Comparison of ENCODE assay signal across 9 mouse cellular contexts in genomic region chr10:99393523-99393922, GRCm38 (mm10).
DNase-seq lines count a peak whose midpoint lies in the region; ATAC-seq and TF ChIP-seq lines count a peak whose summit lies in the region.
"Had no signal": no experiment of that assay in that cellular context is flagged by ENCODE, and none has a peak within 500 bp of the region (broad histone marks: within the 10 kb centered on the region; RNA-seq: fewer than 3 reads in every experiment).

No protein-coding gene starts in this region.

- no peak overlapping the region for H3K4me3 ChIP-seq in lung, embryonic 14.5 days (ENCODE audit: low read depth, low read length)
- no peak overlapping the region for H3K4me3 ChIP-seq in lung, postnatal 0 days (ENCODE audit: low read depth, low read length)
- no peak overlapping the region for H3K4me3 ChIP-seq in embryonic facial prominence, embryonic 14.5 days (ENCODE audit: low read depth, low read length)
- H3K4me3 ChIP-seq in midbrain, embryonic 15.5 days = no peak overlapping the region

- H3K4me2 ChIP-seq in lung, embryonic 14.5 days = 0 out of 2 replicates have a peak overlapping the region, but pooled peaks have one; percentile 12
- H3K4me2 ChIP-seq in lung, postnatal 0 days (replicated peaks; ENCODE audit: low read depth, low read length) = no peak overlapping the region
- H3K4me2 ChIP-seq in embryonic facial prominence, embryonic 14.5 days (ENCODE audit: low read depth, low read length) = peak overlapping the region; percentile 33; the same call in 1 of the 2 replicates
- no peak overlapping the region for H3K4me2 ChIP-seq in midbrain, embryonic 15.5 days

- peak; percentile 44 for DNase-seq in lung, embryonic 14.5 days
- DNase-seq in lung, postnatal 0 days (ENCODE audit: low spot score) = no peak
- peak; percentile 82 for DNase-seq in embryonic facial prominence, embryonic 14.5 days (ENCODE audit: low spot score)
- peak; percentile 24 to 53 for DNase-seq in left cerebral cortex, adult 18-20 months (ENCODE audit: low spot score in 2 of 2)
- DNase-seq in right cerebral cortex, postnatal 25 days = peak; percentile 41
- DNase-seq in testis, postnatal 10 days (ENCODE audit: low spot score) = no peak
- DNase-seq in c-Kit-positive CD71-positive TER-119-positive erythroid progenitor cells, embryonic 14.5 days (ENCODE audit: low spot score) = no peak
- DNase-seq: kidney, adult 8-10 months had no signal

- WGBS in lung, embryonic 14.5 days = 47% methylated on average over 8 of the region's 8 CpGs
- WGBS in lung, postnatal 0 days = 44% methylated on average over 8 of the region's 8 CpGs
- WGBS in embryonic facial prominence, embryonic 14.5 days = 17% methylated on average over 8 of the region's 8 CpGs
- WGBS in midbrain, embryonic 15.5 days = 75% methylated on average over 8 of the region's 8 CpGs

- no peak for TF ChIP-seq CTCF in lung, embryonic 14.5 days (IDR thresholded peaks at IDR 0.05; ENCODE audit: low read depth)
- TF ChIP-seq CTCF in lung, postnatal 0 days (IDR thresholded peaks at IDR 0.05) = no peak

- no peak overlapping the region for H3K27ac ChIP-seq in lung, embryonic 14.5 days (ENCODE audit: low read depth)
- no peak overlapping the region for H3K27ac ChIP-seq in lung, postnatal 0 days (ENCODE audit: low read length)
- peak overlapping the region; percentile 63; the same call in 1 of the 2 replicates for H3K27ac ChIP-seq in embryonic facial prominence, embryonic 14.5 days (replicated peaks; ENCODE audit: low read depth, low read length)
- no peak overlapping the region for H3K27ac ChIP-seq in midbrain, embryonic 15.5 days

- no peak for TF ChIP-seq EP300 in lung, postnatal 0 days (IDR thresholded peaks at IDR 0.05)

- H3K36me3 ChIP-seq in lung, embryonic 14.5 days (ENCODE audit: insufficient read depth) = no peaks in the 10 kb centered on the region
- H3K36me3 ChIP-seq in lung, postnatal 0 days (ENCODE audit: insufficient read depth, low read length) = no peaks in the 10 kb centered on the region
- no peaks in the 10 kb centered on the region for H3K36me3 ChIP-seq in embryonic facial prominence, embryonic 14.5 days (ENCODE audit: control insufficient read depth, insufficient read depth, low read length)
- H3K36me3 ChIP-seq in midbrain, embryonic 15.5 days (replicated peaks) = no peaks in the 10 kb centered on the region

- H3K4me1 ChIP-seq in lung, embryonic 14.5 days (ENCODE audit: insufficient read depth) = no peaks in the 10 kb centered on the region
- no peaks in the 10 kb centered on the region for H3K4me1 ChIP-seq in lung, postnatal 0 days (ENCODE audit: insufficient read depth, low read depth, low read length)
- H3K4me1 ChIP-seq in embryonic facial prominence, embryonic 14.5 days (ENCODE audit: control insufficient read depth, insufficient read depth, low read length) = peaks cover 5% of the 10 kb centered on the region; the same call in 1 of the 2 replicates
- no peaks in the 10 kb centered on the region for H3K4me1 ChIP-seq in midbrain, embryonic 15.5 days

- H3K27me3 ChIP-seq in lung, embryonic 14.5 days (ENCODE audit: insufficient read depth, low read length) = no peaks in the 10 kb centered on the region
- H3K27me3 ChIP-seq in lung, postnatal 0 days (replicated peaks; ENCODE audit: insufficient read depth, low read length) = no peaks in the 10 kb centered on the region
- no peaks in the 10 kb centered on the region for H3K27me3 ChIP-seq in embryonic facial prominence, embryonic 14.5 days (replicated peaks; ENCODE audit: control insufficient read depth, insufficient read depth, low read length)
- H3K27me3 ChIP-seq in midbrain, embryonic 15.5 days (replicated peaks) = no peaks in the 10 kb centered on the region

- H3K9me3 ChIP-seq in lung, embryonic 14.5 days (ENCODE audit: low read depth, low read length) = no peaks in the 10 kb centered on the region
- no peaks in the 10 kb centered on the region for H3K9me3 ChIP-seq in lung, postnatal 0 days (ENCODE audit: low read length)
- peaks cover 11% of the 10 kb centered on the region for H3K9me3 ChIP-seq in embryonic facial prominence, embryonic 14.5 days (ENCODE audit: control insufficient read depth, low read length)
- H3K9me3 ChIP-seq in midbrain, embryonic 15.5 days = no peaks in the 10 kb centered on the region

- H3K9ac ChIP-seq in lung, embryonic 14.5 days = no peak overlapping the region
- no peak overlapping the region for H3K9ac ChIP-seq in lung, postnatal 0 days (replicated peaks; ENCODE audit: low read depth)
- 0 out of 2 replicates have a peak overlapping the region, but pooled peaks have one; percentile 14 for H3K9ac ChIP-seq in embryonic facial prominence, embryonic 14.5 days (ENCODE audit: low read depth, low read length)
- no peak overlapping the region for H3K9ac ChIP-seq in midbrain, embryonic 15.5 days

- no peak for ATAC-seq in lung, embryonic 14.5 days (ENCODE audit: insufficient read depth)
- no peak for ATAC-seq in lung, postnatal 0 days
- peak; percentile 41; the same call in 1 of the 2 replicates for ATAC-seq in embryonic facial prominence, embryonic 14.5 days (ENCODE audit: low read depth)
- no peak for ATAC-seq in midbrain, embryonic 15.5 days (replicated peaks)

Comparison
In these comparisons a context has a peak if more than half of its experiments do, and no peak if none do; other contexts are left out.
1. DNase-seq: peak in lung, embryonic 14.5 days (single experiment), embryonic facial prominence, embryonic 14.5 days (single experiment), left cerebral cortex, adult 18-20 months (2 of 2) and right cerebral cortex, postnatal 25 days (single experiment); none in lung, postnatal 0 days (single experiment), testis, postnatal 10 days (single experiment) and c-Kit-positive CD71-positive TER-119-positive erythroid progenitor cells, embryonic 14.5 days (single experiment).
2. H3K4me2 ChIP-seq: peak in lung, embryonic 14.5 days (single experiment) and embryonic facial prominence, embryonic 14.5 days (single experiment); none in lung, postnatal 0 days (single experiment) and midbrain, embryonic 15.5 days (single experiment).